Mouse (Mus musculus) telencephalon, adult 2 months (tissue): ENCODE results near the gene Vezt.

ENCODE experiments used
- DNase-seq: peaks from one replicate; pipeline ENCODE4 v3.0.0-alpha.2; 2011; ENCODE audit warnings: low read depth, low spot score

Gene Vezt

DNA sequence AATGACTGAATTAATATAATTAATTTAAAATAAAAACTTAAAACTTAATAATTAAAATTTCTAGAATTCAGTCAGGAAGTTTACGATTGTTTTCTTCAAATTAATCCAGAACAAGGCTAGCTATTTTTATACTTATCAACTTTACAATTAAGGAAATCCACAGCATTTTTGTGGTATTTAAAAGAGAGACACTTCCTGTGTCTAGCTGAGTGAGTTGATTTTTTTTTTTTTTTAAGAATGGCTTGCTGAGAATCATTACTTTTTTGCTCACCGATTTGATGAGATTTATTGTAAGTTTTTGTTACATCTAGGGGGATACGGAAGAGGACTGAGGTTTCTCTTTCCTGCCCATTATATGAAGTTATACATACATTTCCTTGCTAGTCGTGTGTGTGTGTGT, 2.0 kb upstream of the Vezt start:
- DNase-seq = no peak

DNA sequence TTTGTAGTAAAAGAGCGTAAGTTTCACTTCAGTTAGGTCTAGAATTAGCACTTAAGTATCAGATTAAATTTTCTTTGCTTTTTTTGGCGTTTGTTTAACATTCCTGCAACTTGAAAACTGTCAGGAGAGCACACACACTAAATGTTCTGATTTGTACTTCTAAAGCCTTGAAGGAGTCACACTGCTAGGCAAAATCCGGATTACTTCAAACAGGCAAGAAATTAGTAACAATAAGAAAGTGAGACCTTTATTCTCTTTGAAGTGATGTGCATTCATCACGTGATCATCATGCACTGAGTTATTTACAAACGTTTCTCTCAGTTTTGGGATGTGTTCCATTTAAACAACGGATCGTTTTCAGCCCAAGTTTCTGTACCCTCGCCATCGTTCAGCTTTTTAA, 1.6 kb upstream of the Vezt start:
- no peak for DNase-seq

GRCm38 (mm10) chr10:94036375-94036758, 750 bp upstream of the Vezt start:
- no peak for DNase-seq

- DNase-seq = no peak
Observed at GRCm38 (mm10) chr10:94034876-94035657, 550 bp downstream of the Vezt start.

DNA sequence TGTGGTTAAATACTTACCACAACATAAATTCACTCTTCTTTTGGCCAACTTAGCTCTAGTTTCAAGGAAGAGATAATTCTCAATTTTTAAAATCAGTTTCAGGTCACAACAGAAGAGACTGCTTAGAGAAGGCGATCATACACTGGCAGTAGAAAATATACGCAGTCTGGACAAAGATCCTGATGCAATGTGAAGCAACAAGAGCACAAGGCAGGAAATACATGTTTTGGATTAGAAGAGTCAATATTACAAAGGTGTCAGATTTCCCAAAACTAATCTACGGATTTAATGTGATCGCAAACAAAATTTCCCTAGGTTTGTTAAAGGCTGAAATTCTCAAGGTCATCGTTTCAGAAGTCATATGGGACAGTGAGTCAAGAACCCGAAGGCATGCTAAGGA, 4.5 kb downstream of the Vezt start:
- no peak for DNase-seq

DNA sequence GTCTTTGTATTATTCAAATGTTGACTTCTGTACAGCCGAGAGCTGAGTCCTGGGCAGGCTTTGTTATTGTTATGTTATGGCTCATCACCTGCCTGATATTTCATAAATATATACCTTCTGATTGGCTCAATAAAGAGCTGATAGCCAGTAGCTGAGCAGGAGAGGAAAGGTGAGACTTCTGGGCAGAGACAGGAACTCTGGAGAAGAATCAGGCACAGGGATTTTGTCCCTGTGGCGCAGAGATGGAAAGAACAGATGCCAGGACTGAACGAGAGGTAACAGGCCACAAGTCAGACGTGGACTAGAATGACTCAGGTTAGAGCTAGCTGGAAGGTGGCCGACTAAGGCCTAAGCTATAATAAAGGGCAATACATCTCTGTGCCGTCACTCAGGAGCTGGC, 7.1 kb downstream of the Vezt start:
- DNase-seq = no peak

DNA sequence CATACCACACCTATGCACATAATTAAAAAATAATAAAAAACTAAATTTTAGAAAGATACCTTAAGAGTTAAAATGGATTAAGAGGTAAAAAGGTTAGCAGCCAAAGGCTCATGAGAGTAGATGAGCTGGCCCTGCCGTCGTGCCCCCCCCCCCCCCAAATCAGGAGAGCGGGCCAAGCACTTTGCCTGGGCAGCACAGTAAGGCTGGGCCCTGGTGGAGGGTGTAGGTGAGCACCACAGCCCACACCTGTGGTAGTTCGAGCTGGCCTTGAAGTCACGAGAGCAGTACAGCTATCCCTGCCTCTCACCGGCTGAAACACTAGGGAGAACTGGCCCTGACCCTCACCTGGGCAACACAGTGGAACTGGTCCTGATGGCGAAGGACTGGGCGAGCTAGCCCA, 10.5 kb downstream of the Vezt start:
- no peak for DNase-seq

DNA sequence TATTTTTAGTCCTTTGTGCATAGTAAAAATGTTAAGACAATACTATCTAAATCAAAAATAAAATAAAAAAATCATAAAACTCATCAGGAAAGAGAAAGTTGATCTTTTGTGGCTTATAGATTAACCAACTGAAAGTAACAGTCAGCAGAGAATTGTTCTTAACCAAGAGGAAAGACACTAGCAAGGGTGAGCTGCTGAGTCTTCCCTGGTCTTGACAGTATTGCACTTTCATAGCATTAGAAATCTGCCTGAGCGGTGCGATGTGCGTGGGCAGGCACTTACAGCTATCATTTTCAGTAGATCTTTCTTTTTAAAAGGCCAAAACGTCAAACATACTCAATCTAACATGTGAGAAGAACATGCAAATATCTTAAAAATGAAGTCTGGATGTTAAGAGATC, 14.6 kb downstream of the Vezt start:
- DNase-seq = no peak

GRCm38 (mm10) chr10:94020587-94020986, 15.0 kb downstream of the Vezt start:
- DNase-seq = no peak

- DNase-seq = no peak
Observed at GRCm38 (mm10) chr10:94017455-94017854, 18.2 kb downstream of the Vezt start.

- no peak for DNase-seq
Observed at GRCm38 (mm10) chr10:94014200-94014599, 21.4 kb downstream of the Vezt start.

DNA sequence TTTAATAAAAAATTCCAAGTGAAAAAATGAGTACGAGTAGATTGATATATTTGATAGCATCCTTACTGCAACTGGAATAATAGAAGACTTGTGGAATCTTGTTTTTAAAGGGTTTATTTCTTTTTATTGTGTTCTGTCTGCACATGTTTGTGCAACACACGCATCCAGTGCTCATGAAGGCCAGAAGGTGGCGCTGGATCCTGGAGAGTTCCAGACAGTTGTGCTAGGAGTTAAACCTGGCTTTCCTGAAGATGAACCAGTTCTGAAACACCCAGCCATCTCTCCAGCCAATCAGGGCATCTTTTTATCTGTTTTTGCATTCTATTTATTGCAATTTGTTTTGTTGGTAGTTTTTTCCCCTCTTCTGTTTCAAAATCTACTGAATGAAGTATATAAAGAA, 22.4 kb downstream of the Vezt start:
- no peak for DNase-seq

- DNase-seq = no peak
Observed at GRCm38 (mm10) chr10:94011024-94011423, 24.6 kb downstream of the Vezt start.

GRCm38 (mm10) chr10:94009991-94010679, 25.5 kb downstream of the Vezt start:
- no peak for DNase-seq

- no peak for DNase-seq
Observed at GRCm38 (mm10) chr10:94008356-94008755, 27.3 kb downstream of the Vezt start.

GRCm38 (mm10) chr10:94000223-94000622, 35.4 kb downstream of the Vezt start:
- DNase-seq = no peak

DNA sequence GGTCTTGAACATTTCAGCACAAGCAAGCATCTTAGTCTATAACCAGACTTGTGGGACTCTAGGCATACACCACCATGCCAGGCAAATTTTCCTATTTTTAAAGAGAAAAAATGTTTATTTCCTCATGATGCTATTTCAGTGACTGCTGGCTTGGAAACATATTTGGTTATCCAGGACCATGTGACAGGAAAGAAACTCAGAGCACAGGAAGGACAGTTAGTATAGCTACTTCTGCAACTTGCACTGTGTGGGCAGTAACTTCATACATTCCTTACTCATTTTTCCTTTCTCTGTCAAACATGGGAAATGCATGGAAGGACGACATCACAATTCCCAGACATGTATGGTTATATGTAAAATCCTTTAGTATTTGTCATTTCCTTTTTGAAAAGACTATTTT, 36.3 kb downstream of the Vezt start:
- DNase-seq = no peak

GRCm38 (mm10) chr10:93995100-93995499, 40.5 kb downstream of the Vezt start:
- no peak for DNase-seq

GRCm38 (mm10) chr10:93994136-93994535, 41.5 kb downstream of the Vezt start:
- no peak for DNase-seq

DNA sequence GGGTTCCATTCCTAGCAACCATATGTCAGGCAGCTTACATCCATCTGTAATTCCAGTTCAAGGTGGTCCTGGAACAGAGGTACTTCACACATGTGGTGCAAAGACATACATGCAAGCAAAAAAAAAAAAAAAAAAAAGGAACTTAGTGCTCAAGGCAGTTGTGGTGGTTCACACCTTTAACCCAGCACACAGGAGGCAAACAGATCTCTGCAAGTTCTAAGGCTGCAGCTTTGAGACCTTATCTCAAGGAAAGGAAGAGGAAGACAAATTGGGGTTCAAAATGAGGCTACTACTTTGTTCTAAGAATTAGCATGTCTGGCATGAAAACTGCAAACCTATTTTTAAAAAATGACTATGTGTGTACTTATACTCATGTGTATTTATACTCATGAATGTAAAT, 50.3 kb downstream of the Vezt start:
- DNase-seq = no peak

- no peak for DNase-seq
Observed at GRCm38 (mm10) chr10:93969306-93969705, 66.3 kb downstream of the Vezt start.

DNA sequence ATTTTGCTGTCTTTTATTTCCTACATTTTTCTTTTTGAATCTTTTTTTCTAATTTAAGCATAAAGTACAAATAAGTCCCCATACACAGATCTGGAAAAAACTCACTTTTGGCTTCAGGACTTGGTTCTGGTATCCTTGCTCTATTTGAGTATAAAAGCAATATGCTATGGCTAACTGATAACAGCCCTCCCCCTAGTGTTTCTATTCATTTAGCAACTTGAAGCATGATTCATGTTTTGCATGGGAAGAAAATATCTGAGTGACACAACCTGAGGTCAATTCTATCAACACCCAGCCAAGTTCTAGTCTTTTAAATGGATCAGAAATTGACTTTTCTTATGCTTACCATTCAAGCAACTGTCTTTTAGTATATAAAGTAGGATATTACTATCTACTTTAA, 68.1 kb downstream of the Vezt start:
- DNase-seq = no peak

DNA sequence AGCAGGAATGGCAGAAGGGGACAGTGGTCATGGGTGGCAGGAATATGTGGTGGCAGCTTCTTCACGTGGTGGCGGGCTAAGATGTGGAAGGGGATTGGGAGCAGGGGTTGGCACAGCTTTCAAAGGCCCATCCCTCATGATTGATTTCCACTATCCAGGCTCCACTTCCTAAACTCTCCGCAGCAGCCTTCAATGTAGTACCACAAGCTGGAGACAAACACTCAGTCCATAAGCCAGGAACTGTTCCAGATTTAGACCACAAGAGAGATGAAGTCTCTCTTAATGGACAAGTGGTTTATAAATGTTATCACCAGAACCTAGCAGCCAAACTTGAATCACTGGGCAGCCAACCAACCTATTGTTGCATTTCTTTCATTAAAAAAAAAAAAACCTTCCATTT, 81.6 kb downstream of the Vezt start:
- no peak for DNase-seq
